Mouse (Mus musculus): Measurements from ENCODE around the gene Cfap299.

DNA sequence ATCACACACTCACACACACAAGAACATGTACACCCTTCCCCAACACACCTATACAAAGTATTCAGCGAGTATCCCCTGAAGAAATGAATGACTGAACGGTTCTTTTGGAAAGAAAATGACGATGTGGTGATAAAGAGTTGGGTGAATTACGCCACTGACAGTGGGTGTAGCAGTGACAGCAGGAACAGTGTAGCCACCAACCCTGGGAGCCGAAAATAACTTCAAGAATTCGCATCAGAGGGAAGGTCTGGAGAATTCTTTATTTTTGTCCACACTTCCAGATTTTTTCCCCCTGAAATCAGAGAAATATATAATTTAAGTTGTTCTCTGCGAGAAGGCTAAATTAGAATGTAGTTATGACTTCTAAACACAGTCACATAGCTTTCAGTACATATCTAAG, 459.5 kb downstream of the Cfap299 start:
- no peak for TF ChIP-seq POLR2A (IDR thresholded peaks at IDR 0.05; ENCODE audit: insufficient read depth, low read depth, low read length)
- no peak for TF ChIP-seq CTCF (IDR thresholded peaks at IDR 0.05; ENCODE audit: insufficient read depth, low read depth, low read length)

All from olfactory bulb, adult 2 months (tissue).